Mouse (Mus musculus) intestine, embryonic 14.5 days (tissue): ENCODE data around the gene Cyp1b1. TPM values are rescaled to one million over a fixed set of nuclear protein-coding genes. Genes with fewer than 3 reads are reported as not detected.

Experiments used
- ATAC-seq: fragments of 200-750 bp; cut with Nextera tagmentation; replicated peaks from 2 replicates; pipeline ENCODE4 v1.8.0; 2017; ENCODE audit warnings: low read depth, moderate number of reproducible peaks, moderate TSS enrichment, moderate library complexity; ENCODE audit not compliant: low FRiP score, low TSS enrichment
- DNase-seq: peaks from one replicate; pipeline ENCODE4 v3.0.0-alpha.2; 2018; ENCODE audit warnings: low spot score
- H3K27ac ChIP-seq: fragments of 300-500 bp; sonication (generic); 2 replicates; pipeline ENCODE4 v1.5.1; 2014; ENCODE audit warnings: low read depth, mild to moderate bottlenecking, control low read depth
- H3K27me3 ChIP-seq: fragments of 300-500 bp; sonication (generic); replicated peaks from 2 replicates; pipeline ENCODE4 v1.6.1; 2014; ENCODE audit warnings: low read length, control low read depth; ENCODE audit not compliant: control insufficient read depth, insufficient read depth
- H3K36me3 ChIP-seq: fragments of 300-500 bp; sonication (generic); 2 replicates; pipeline ENCODE4 v1.6.1; 2014; ENCODE audit warnings: low read length, control low read depth; ENCODE audit not compliant: control insufficient read depth, insufficient read depth
- H3K4me1 ChIP-seq: fragments of 300-500 bp; sonication (generic); replicated peaks from 2 replicates; pipeline ENCODE4 v1.6.1; 2014; ENCODE audit warnings: low read length, control low read depth, mixed read lengths; ENCODE audit not compliant: control insufficient read depth, insufficient read depth
- H3K4me2 ChIP-seq: fragments of 300-500 bp; sonication (generic); 2 replicates; pipeline ENCODE4 v1.6.1; 2014; ENCODE audit warnings: low read length
- H3K4me3 ChIP-seq: fragments of 300-500 bp; sonication (generic); 2 replicates; pipeline ENCODE4 v1.5.1; 2014; ENCODE audit warnings: low read depth, low read length, control low read depth, mixed read lengths
- H3K9ac ChIP-seq: fragments of 300-500 bp; sonication (generic); 2 replicates; pipeline ENCODE4 v1.6.1; 2014; ENCODE audit warnings: mild to moderate bottlenecking, low read length
- H3K9me3 ChIP-seq: fragments of 300-500 bp; sonication (generic); 2 replicates; pipeline ENCODE4 v1.6.1; 2016; ENCODE audit warnings: low read length, control low read depth; ENCODE audit not compliant: control insufficient read depth
- WGBS: fragments of 180-500 bp; shearing (Covaris S2); extraction: QIAGEN DNeasy Blood & Tissue Kit; methylation state at CpG from one replicate; pipeline ENCODE4 v1.1.7; 2014; 5-methylcytosine and 5-hydroxymethylcytosine counted together
- polyA plus RNA-seq: library from polyadenylated mRNA; unstranded; fragments of >200 nt; fragmentation: Nextera tagmentation; extraction: Ambion mirVana; gene quantifications from 2 replicates; pipeline ENCODE4 v1.2.1, GENCODE M21; 2014

Gene Cyp1b1
- polyA plus RNA-seq, 1 experiment from 2014 or later: 11.2 TPM

DNA sequence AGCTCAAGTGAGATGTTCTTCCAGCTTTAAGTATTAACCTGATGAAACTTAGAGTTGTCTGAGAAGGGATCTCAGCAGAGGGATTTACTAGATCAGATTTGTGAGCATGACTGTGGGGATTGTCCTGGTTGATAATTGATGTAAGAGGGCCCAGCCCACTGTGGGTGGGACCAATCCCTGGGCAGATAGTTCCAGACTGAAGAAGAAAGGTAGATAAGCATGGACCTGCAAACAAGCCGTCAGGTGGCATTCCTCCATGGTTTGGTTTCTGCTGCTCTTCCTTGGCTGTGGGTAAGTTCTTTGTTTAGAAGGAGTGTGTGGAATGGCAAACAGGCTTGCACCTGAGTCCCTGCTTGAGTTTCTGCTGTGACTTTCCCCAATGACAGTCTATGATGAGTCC, 61.7 kb downstream of the Cyp1b1 start:
- no peaks in the 10 kb centered on the region for H3K27me3 ChIP-seq
- no peaks in the 10 kb centered on the region for H3K9me3 ChIP-seq
- no peak overlapping the region for H3K27ac ChIP-seq
- WGBS: 77% methylated on average over 1 of the region's 1 CpGs
- ATAC-seq: no peak
- no peaks in the 10 kb centered on the region for H3K36me3 ChIP-seq
- no peaks in the 10 kb centered on the region for H3K4me1 ChIP-seq
- H3K4me3 ChIP-seq: no peak overlapping the region
- H3K9ac ChIP-seq: no peak overlapping the region
- no peak for DNase-seq
- no peak overlapping the region for H3K4me2 ChIP-seq

Other genes starting within 250 kb of the Cyp1b1 start
- 8.3 and 9.1 TPM in 2 replicates for gene Rmdn2, start 103.2 kb downstream of the Cyp1b1 start, polyA plus RNA-seq
- 40.1 and 40.3 TPM in 2 replicates for gene Atl2, start 181.1 kb upstream of the Cyp1b1 start, polyA plus RNA-seq